ENCODE assay signal across 8 mouse cellular contexts in the genomic region with DNA sequence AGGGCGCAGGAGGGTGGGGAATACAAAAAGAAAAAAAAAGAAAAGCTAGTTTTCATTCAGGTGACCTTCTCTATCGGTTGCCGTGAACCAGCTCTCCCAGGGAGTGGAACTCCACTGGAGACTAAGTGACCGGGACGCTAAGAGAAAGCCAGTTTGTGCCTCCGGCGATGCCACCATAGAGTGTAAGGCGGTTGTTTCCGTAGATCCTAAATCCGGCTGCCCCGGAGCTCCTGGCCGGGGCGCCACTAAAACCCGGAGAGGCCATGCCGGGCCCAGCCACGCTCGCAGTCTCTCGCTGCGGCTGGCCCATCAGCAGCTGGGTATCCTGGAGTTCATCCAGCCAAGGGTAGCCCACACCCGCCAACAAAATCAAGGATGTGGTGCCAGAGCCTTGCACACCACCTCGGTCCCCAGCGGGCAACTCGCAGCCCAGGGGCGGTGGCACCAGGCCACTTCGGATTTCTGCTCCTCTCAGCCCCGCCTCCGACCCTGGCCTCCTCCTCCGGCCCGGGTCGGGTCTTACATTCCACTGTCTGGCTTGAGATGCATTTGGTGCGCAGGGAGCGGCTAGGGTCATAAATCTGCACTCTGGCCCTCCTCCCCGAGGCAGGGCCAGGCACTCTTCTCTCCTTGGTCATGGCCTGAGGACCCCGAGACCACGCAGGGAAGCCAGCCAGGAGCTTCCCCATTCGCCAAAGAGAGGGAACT. TPM values are rescaled to one million over a fixed set of nuclear protein-coding genes. Genes with fewer than 3 reads are reported as not detected.
A peak's percentile ranks its signal among the peaks of the same experiment; 100 is the strongest.
DNase-seq lines count a peak whose midpoint lies in the region; ATAC-seq and TF ChIP-seq lines count a peak whose summit lies in the region.

No protein-coding gene starts in this region.

- H3K4me2 ChIP-seq in CH12.LX (ENCODE audit: insufficient read depth, low read depth, poor library complexity, severe bottlenecking), result no peak overlapping the region
- H3K4me2 ChIP-seq in forebrain, embryonic 12.5 days, result peak overlapping the region; percentile 92
- peak overlapping the region; percentile 78 for H3K4me2 ChIP-seq in heart, embryonic 16.5 days (ENCODE audit: low read depth, low read length)
- H3K4me2 ChIP-seq in liver, postnatal 0 days (ENCODE audit: low read depth, low read length), result peak overlapping the region; percentile 76
- H3K4me2 ChIP-seq in neural tube, embryonic 14.5 days (ENCODE audit: low read depth, low read length), result peak overlapping the region; percentile 98

- no peaks in the 10 kb centered on the region for H3K36me3 ChIP-seq in CH12.LX (replicated peaks in 1 of 2; ENCODE audit: control insufficient read depth in 1 of 2, insufficient read depth in 1 of 2, low read length in 1 of 2)
- H3K36me3 ChIP-seq in forebrain, embryonic 12.5 days (replicated peaks), result no peaks in the 10 kb centered on the region
- H3K36me3 ChIP-seq in heart, embryonic 16.5 days (ENCODE audit: control insufficient read depth, insufficient read depth), result no peaks in the 10 kb centered on the region
- H3K36me3 ChIP-seq in liver, postnatal 0 days (replicated peaks; ENCODE audit: insufficient read depth, low read length), result no peaks in the 10 kb centered on the region
- no peaks in the 10 kb centered on the region for H3K36me3 ChIP-seq in neural tube, embryonic 14.5 days (ENCODE audit: control insufficient read depth, insufficient read depth, low read length)

- no peaks in the 10 kb centered on the region for H3K79me2 ChIP-seq in CH12.LX (replicated peaks; ENCODE audit: control insufficient read depth, extremely low read depth, insufficient read depth, poor library complexity, severe bottlenecking)

- dilution Hi-C loops in CH12.LX (cut with MboI; ENCODE audit: extremely low pct_ligation_motif_present, extremely low pct_unique_long_range_greater_than_20kb, low sequenced_read_pairs), result no loop called here

- TF ChIP-seq CTCF in CH12.LX (conservative IDR thresholded peaks at IDR 0.05 in 1 of 2, IDR thresholded peaks at IDR 0.05 in 1 of 2; ENCODE audit: low read depth in 2 of 2, low read length in 2 of 2), result no peak
- TF ChIP-seq CTCF in brain, embryonic 14.5 days (IDR thresholded peaks at IDR 0.05; ENCODE audit: borderline replicate concordance, extremely low read depth, insufficient read depth, insufficient read length), result no peak
- TF ChIP-seq CTCF in liver, postnatal 0 days (IDR thresholded peaks at IDR 0.05; ENCODE audit: low read depth), result no peak

- under 1% methylated on average over 36 of the region's 36 CpGs for WGBS in forebrain, embryonic 12.5 days
- WGBS in heart, embryonic 16.5 days, result under 1% methylated on average over 36 of the region's 36 CpGs
- WGBS in liver, postnatal 0 days (ENCODE audit: insufficient replicate concordance), result under 1% methylated on average over 36 of the region's 36 CpGs
- under 1% methylated on average over 36 of the region's 36 CpGs for WGBS in neural tube, embryonic 14.5 days

- DNase-seq in CH12.LX (ENCODE audit: extremely low read depth), result peak; percentile 37
- peak; percentile 93 for DNase-seq in brain, embryonic 14.5 days (ENCODE audit: low read depth)
- DNase-seq in kidney, postnatal 14 days, result peak; percentile 96
- peak; percentile 84 for DNase-seq in liver, postnatal 0 days
- DNase-seq in thymus, postnatal 14 days, result peak; percentile 18

- ATAC-seq in forebrain, embryonic 12.5 days (ENCODE audit: low FRiP score), result 0 out of 2 replicates have a peak, but pooled peaks have one; percentile 4
- peak; percentile 55 for ATAC-seq in heart, embryonic 16.5 days (replicated peaks; ENCODE audit: extremely low read depth, insufficient read depth, low FRiP score)
- peak; percentile 33 for ATAC-seq in liver, postnatal 0 days
- peak; percentile 33 for ATAC-seq in neural tube, embryonic 14.5 days (ENCODE audit: low read depth)

- TF ChIP-seq EP300 in CH12.LX (IDR thresholded peaks at IDR 0.05; ENCODE audit: low read length), result no peak
- no peak for TF ChIP-seq EP300 in liver, postnatal 0 days (IDR thresholded peaks at IDR 0.05; ENCODE audit: low read depth)

- H3K27ac ChIP-seq in CH12.LX (ENCODE audit: insufficient read depth, low read depth), result no peak overlapping the region
- H3K27ac ChIP-seq in forebrain, embryonic 12.5 days, result peak overlapping the region; percentile 100
- H3K27ac ChIP-seq in heart, embryonic 16.5 days (ENCODE audit: low read length), result peak overlapping the region; percentile 100
- H3K27ac ChIP-seq in liver, postnatal 0 days (ENCODE audit: low read depth), result peak overlapping the region; percentile 99
- peak overlapping the region; percentile 100 for H3K27ac ChIP-seq in neural tube, embryonic 14.5 days (ENCODE audit: low read depth, low read length)

- in situ Hi-C loops in CH12.LX (cut with MboI; ENCODE audit: low pct_ligation_motif_present, low pct_unique_long_range_greater_than_20kb, low sequenced_read_pairs), result no loop called here

- peak overlapping the region in 2 of 3 experiments; percentile 43 to 53 for H3K4me3 ChIP-seq in CH12.LX (replicated peaks in 1 of 3; ENCODE audit: low read depth in 2 of 3, low read length in 2 of 3, poor library complexity in 1 of 3)
- peak overlapping the region; percentile 96 for H3K4me3 ChIP-seq in forebrain, embryonic 12.5 days (replicated peaks)
- peak overlapping the region; percentile 79 for H3K4me3 ChIP-seq in heart, embryonic 16.5 days (ENCODE audit: low read length)
- peak overlapping the region; percentile 78 for H3K4me3 ChIP-seq in liver, postnatal 0 days (ENCODE audit: low read depth, low read length)
- H3K4me3 ChIP-seq in neural tube, embryonic 14.5 days (ENCODE audit: low read depth, low read length), result peak overlapping the region; percentile 98

- peaks cover 2% of the 10 kb centered on the region for H3K9me3 ChIP-seq in CH12.LX (replicated peaks; ENCODE audit: low read length)
- no peaks in the 10 kb centered on the region for H3K9me3 ChIP-seq in forebrain, embryonic 12.5 days
- H3K9me3 ChIP-seq in heart, embryonic 16.5 days (replicated peaks; ENCODE audit: control insufficient read depth, low read length), result no peaks in the 10 kb centered on the region
- H3K9me3 ChIP-seq in liver, postnatal 0 days (ENCODE audit: low read length), result no peaks in the 10 kb centered on the region
- no peaks in the 10 kb centered on the region for H3K9me3 ChIP-seq in neural tube, embryonic 14.5 days (ENCODE audit: control insufficient read depth, low read length)

- TF ChIP-seq POLR2A in CH12.LX (IDR thresholded peaks at IDR 0.05; ENCODE audit: low read depth, low read length), result peak; percentile 10; the same call in 1 of the 2 replicates
- peak; percentile 19; the same call in 1 of the 2 replicates for TF ChIP-seq POLR2A in brain, embryonic 14.5 days (IDR thresholded peaks at IDR 0.05; ENCODE audit: borderline replicate concordance, extremely low read depth, insufficient read depth, insufficient read length, poor library complexity, severe bottlenecking)

- no peak for TF ChIP-seq RAD21 in CH12.LX (IDR thresholded peaks at IDR 0.05; ENCODE audit: low read depth, low read length)

- H3K9ac ChIP-seq in CH12.LX (ENCODE audit: insufficient read depth, low read depth), result no peak overlapping the region
- H3K9ac ChIP-seq in forebrain, embryonic 12.5 days, result peak overlapping the region; percentile 98
- peak overlapping the region; percentile 100 for H3K9ac ChIP-seq in heart, embryonic 16.5 days (ENCODE audit: low read length)
- peak overlapping the region; percentile 93 for H3K9ac ChIP-seq in liver, postnatal 0 days (replicated peaks)
- H3K9ac ChIP-seq in neural tube, embryonic 14.5 days (replicated peaks; ENCODE audit: low read depth, low read length), result peak overlapping the region; percentile 99

- peaks cover 69% of the 10 kb centered on the region for H3K27me3 ChIP-seq in CH12.LX (replicated peaks)
- no peaks in the 10 kb centered on the region for H3K27me3 ChIP-seq in forebrain, embryonic 12.5 days
- H3K27me3 ChIP-seq in heart, embryonic 16.5 days (ENCODE audit: control insufficient read depth, insufficient read depth, low read length), result no peaks in the 10 kb centered on the region
- H3K27me3 ChIP-seq in liver, postnatal 0 days (ENCODE audit: insufficient read depth, low read length), result peaks cover 56% of the 10 kb centered on the region
- peaks cover 4% of the 10 kb centered on the region; the same call in 1 of the 2 replicates for H3K27me3 ChIP-seq in neural tube, embryonic 14.5 days (ENCODE audit: control insufficient read depth, insufficient read depth, low read length)

- no peaks in the 10 kb centered on the region; a peak in 1 of 4 replicates for H3K4me1 ChIP-seq in CH12.LX (ENCODE audit: control insufficient read depth in 1 of 2, insufficient read depth in 2 of 2)
- peaks cover 41% of the 10 kb centered on the region for H3K4me1 ChIP-seq in forebrain, embryonic 12.5 days
- peaks cover 18% of the 10 kb centered on the region for H3K4me1 ChIP-seq in heart, embryonic 16.5 days (ENCODE audit: control insufficient read depth, insufficient read depth, low read length)
- H3K4me1 ChIP-seq in liver, postnatal 0 days (ENCODE audit: insufficient read depth), result peaks cover 13% of the 10 kb centered on the region
- peaks cover 33% of the 10 kb centered on the region for H3K4me1 ChIP-seq in neural tube, embryonic 14.5 days (ENCODE audit: control insufficient read depth, insufficient read depth, low read length)

TF ChIP-seq in CH12.LX, 34 proteins besides CTCF, POLR2A, EP300 and RAD21 (continues in another document):
- TF ChIP-seq KAT2A (IDR thresholded peaks at IDR 0.05; ENCODE audit: insufficient replicate concordance, low read length), result no peak
- TF ChIP-seq MAZ (IDR thresholded peaks at IDR 0.05; ENCODE audit: low read depth, low read length), result no peak
- TF ChIP-seq MYC (IDR thresholded peaks at IDR 0.05; ENCODE audit: low read depth, low read length), result no peak
- TF ChIP-seq ELF1 (IDR thresholded peaks at IDR 0.05; ENCODE audit: low read depth, low read length), result no peak
- no peak for TF ChIP-seq USF2 (conservative IDR thresholded peaks at IDR 0.05; ENCODE audit: low read depth, low read length)
- TF ChIP-seq PAX5 (IDR thresholded peaks at IDR 0.05; ENCODE audit: low read length), result no peak
- no peak for TF ChIP-seq SIN3A (IDR thresholded peaks at IDR 0.05; ENCODE audit: low read length)
- no peak for TF ChIP-seq E2F4 (IDR thresholded peaks at IDR 0.05; ENCODE audit: insufficient replicate concordance, low read depth, low read length)
- TF ChIP-seq JUN (IDR thresholded peaks at IDR 0.05; ENCODE audit: insufficient read depth, low read depth, low read length), result no peak
- TF ChIP-seq RCOR1 (conservative IDR thresholded peaks at IDR 0.05; ENCODE audit: low read depth, low read length), result no peak

RNA-seq across cellular contexts. Expression of a gene that starts 4.0 kb away (rescaled TPM):
- total RNA-seq in CH12.LX (2012; rRNA removed) (5.2 and 5.4 TPM in 2 replicates), CH12.LX (2014; rRNA removed) (0.71 and 0.80 TPM in 2 replicates)
- polyA plus RNA-seq in CH12.LX (2012; ENCODE audit: insufficient read length, low read depth), result 7.7 and 8.0 TPM in 2 replicates
- 66.0 and 101 TPM in 2 replicates for polyA plus RNA-seq in brain, embryonic 14.5 days (2012; rRNA removed)
- 56.8 and 64.6 TPM in 2 replicates for polyA plus RNA-seq in forebrain, embryonic 12.5 days (2016; fragmentation: Nextera tagmentation; extraction: Ambion mirVana)
- 17.6 and 18.6 TPM in 2 replicates for polyA plus RNA-seq in heart, embryonic 16.5 days (2015; fragmentation: Nextera tagmentation; extraction: Ambion mirVana)
- 2.9 and 4.0 TPM in 2 replicates for polyA plus RNA-seq in liver, postnatal 0 days (2015; fragmentation: Nextera tagmentation; extraction: Ambion mirVana)
- 36.4 and 39.9 TPM in 2 replicates for polyA plus RNA-seq in neural tube, embryonic 14.5 days (2014; fragmentation: Nextera tagmentation; extraction: Ambion mirVana)

Comparison
In these comparisons a context has a peak if more than half of its experiments do, and no peak if none do; other contexts are left out.
1. DNase-seq: peak in every context shown above with its lines; median percentile 96 in kidney, postnatal 14 days; 93 in brain, embryonic 14.5 days; 84 in liver, postnatal 0 days; 37 in CH12.LX; 18 in thymus, postnatal 14 days.
2. H3K4me3 ChIP-seq: peak in every context shown above with its lines; median percentile 98 in neural tube, embryonic 14.5 days; 96 in forebrain, embryonic 12.5 days; 79 in heart, embryonic 16.5 days; 78 in liver, postnatal 0 days; 48 in CH12.LX.
3. ATAC-seq: peak in every context shown above with its lines; median percentile 55 in heart, embryonic 16.5 days; 33 in liver, postnatal 0 days; 33 in neural tube, embryonic 14.5 days; 4 in forebrain, embryonic 12.5 days.